Mouse (Mus musculus) forebrain, embryonic 15.5 days (tissue): Measurements from ENCODE around the gene Selenow. TPM values are rescaled to one million over a fixed set of nuclear protein-coding genes. Genes with fewer than 3 reads are reported as not detected.

Experiments used
- ATAC-seq: fragments of 200-750 bp; cut with Nextera tagmentation; replicated peaks from 2 replicates; pipeline ENCODE4 v1.8.0; 2017; ENCODE audit warnings: mild to moderate bottlenecking, moderate TSS enrichment, moderate library complexity
- H3K27ac ChIP-seq: fragments of 300-500 bp; sonication (generic); replicated peaks from 2 replicates; pipeline ENCODE4 v1.5.1; 2015; ENCODE audit warnings: mild to moderate bottlenecking, inconsistent platforms
- H3K27me3 ChIP-seq: fragments of 300-500 bp; sonication (generic); 2 replicates; pipeline ENCODE4 v1.6.1; 2015; ENCODE audit warnings: inconsistent platforms
- H3K36me3 ChIP-seq: fragments of 300-500 bp; sonication (generic); 2 replicates; pipeline ENCODE4 v1.6.1; 2015; ENCODE audit warnings: mild to moderate bottlenecking, inconsistent platforms
- H3K4me1 ChIP-seq: fragments of 300-500 bp; sonication (generic); 2 replicates; pipeline ENCODE4 v1.6.1; 2015; ENCODE audit warnings: inconsistent platforms
- H3K4me2 ChIP-seq: fragments of 300-500 bp; sonication (generic); replicated peaks from 2 replicates; pipeline ENCODE4 v1.6.1; 2015; ENCODE audit warnings: mild to moderate bottlenecking, inconsistent platforms
- H3K4me3 ChIP-seq: fragments of 300-500 bp; sonication (generic); 2 replicates; pipeline ENCODE4 v1.5.1; 2015; ENCODE audit warnings: mild to moderate bottlenecking, inconsistent platforms
- H3K9ac ChIP-seq: fragments of 300-500 bp; sonication (generic); replicated peaks from 2 replicates; pipeline ENCODE4 v1.6.1; 2015; ENCODE audit warnings: mild to moderate bottlenecking, inconsistent platforms
- H3K9me3 ChIP-seq: fragments of 300-500 bp; sonication (generic); 2 replicates; pipeline ENCODE4 v1.6.1; 2016; ENCODE audit warnings: inconsistent platforms
- WGBS: fragments of 180-500 bp; shearing (Covaris S2); methylation state at CpG from one replicate; pipeline ENCODE4 v1.1.7; 2015; ENCODE audit warnings: mixed read lengths; 5-methylcytosine and 5-hydroxymethylcytosine counted together
- polyA plus RNA-seq: library from polyadenylated mRNA; unstranded; fragments of >200 nt; fragmentation: Nextera tagmentation; extraction: Ambion mirVana; gene quantifications from 2 replicates; pipeline ENCODE4 v1.2.1, GENCODE M21; 2015

Selenow gene
- polyA plus RNA-seq, result 1,503 and 1,574 TPM in 2 replicates

- Histone ChIP-seq H3K4me2 (peak within 1 kb of the TSS; percentile 87), H3K9ac (peak within 1 kb of the TSS; percentile 71), H3K9me3 (no peaks in the 10 kb centered on the region), H3K27me3 (no peaks in the 10 kb centered on the region), H3K4me1 (peaks cover 26% of the 10 kb centered on the region), H3K27ac (peak within 1 kb of the TSS; percentile 84), H3K36me3 (peaks cover 26% of the 10 kb centered on the region), H3K4me3 (peak within 1 kb of the TSS; percentile 89)
- under 1% methylated on average over 33 of the region's 33 CpGs for WGBS
- ATAC-seq, result peak; percentile 96
Measured at GRCm38 (mm10) chr7:15922220-15922773, at the start of gene Selenow. Gene Selenow (minus strand): TSS chr7:15922402.

DNA sequence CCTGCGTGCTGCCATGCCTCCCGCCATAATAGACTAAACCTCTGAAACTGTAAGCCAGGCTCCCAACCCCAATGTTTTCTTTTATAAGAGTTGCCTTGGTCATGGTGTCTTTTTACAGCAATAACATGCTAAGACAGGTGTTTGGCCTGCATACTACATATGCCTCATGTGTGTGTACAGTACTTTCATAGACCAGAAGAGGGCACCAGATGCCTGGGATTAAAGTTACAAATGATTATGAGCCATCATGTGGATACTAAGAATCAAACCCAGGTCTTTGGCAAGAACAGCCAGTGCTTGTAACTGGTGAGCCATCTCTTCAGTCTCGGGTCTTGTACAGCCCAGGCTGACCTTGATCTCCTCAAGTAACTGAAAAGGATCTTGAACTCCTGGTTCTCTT lies 47.5 kb upstream of the Selenow start:
- no peak for ATAC-seq
- H3K4me2 ChIP-seq, result no peak overlapping the region
- H3K4me1 ChIP-seq, result peaks cover 4% of the 10 kb centered on the region; the same call in 1 of the 2 replicates
- H3K9me3 ChIP-seq, result no peaks in the 10 kb centered on the region
- peaks cover 36% of the 10 kb centered on the region for H3K36me3 ChIP-seq
- no peaks in the 10 kb centered on the region for H3K27me3 ChIP-seq
- no peak overlapping the region for H3K9ac ChIP-seq
- H3K27ac ChIP-seq, result no peak overlapping the region
- WGBS, result 87% methylated on average over 3 of the region's 3 CpGs
- no peak overlapping the region for H3K4me3 ChIP-seq

DNA sequence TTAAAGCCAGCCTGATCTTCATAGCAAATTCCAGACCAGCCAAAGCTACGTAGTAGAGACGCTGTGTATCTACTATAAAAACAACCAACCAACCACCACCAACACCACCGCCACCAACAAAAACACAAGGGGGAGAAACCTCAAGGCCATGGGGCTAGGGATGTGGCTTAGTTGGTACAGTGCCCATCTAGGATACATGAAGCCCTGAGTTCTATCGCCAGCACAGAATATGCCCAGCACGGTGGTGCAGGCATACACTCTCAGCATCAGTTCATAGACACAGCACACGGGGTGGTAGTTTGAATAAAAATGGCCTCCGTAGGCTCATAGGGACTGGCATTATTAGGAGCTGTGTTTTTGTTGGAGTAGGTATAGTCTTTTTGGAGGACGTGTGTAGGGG lies 46.1 kb upstream of the Selenow start:
- ATAC-seq, result no peak
- peaks cover 4% of the 10 kb centered on the region; the same call in 1 of the 2 replicates for H3K4me1 ChIP-seq
- 89% methylated on average over 8 of the region's 8 CpGs for WGBS
- peaks cover 26% of the 10 kb centered on the region for H3K36me3 ChIP-seq
- H3K27me3 ChIP-seq, result no peaks in the 10 kb centered on the region
- H3K4me3 ChIP-seq, result no peak overlapping the region
- no peak overlapping the region for H3K4me2 ChIP-seq
- no peak overlapping the region for H3K9ac ChIP-seq
- no peaks in the 10 kb centered on the region for H3K9me3 ChIP-seq
- no peak overlapping the region for H3K27ac ChIP-seq

GRCm38 (mm10) chr7:15967312-15967711 lies 45.1 kb upstream of the Selenow start, which contains the start of gene Ehd2:
Gene Ehd2 (minus strand): TSS chr7:15967567.
- H3K4me1 ChIP-seq, result peaks cover 10% of the 10 kb centered on the region
- no peak within 1 kb of the TSS for H3K27ac ChIP-seq
- H3K4me3 ChIP-seq, result peak within 1 kb of the TSS; percentile 31
- no peaks in the 10 kb centered on the region for H3K27me3 ChIP-seq
- H3K4me2 ChIP-seq, result peak within 1 kb of the TSS; percentile 43
- peak; percentile 75 for ATAC-seq
- peaks cover 19% of the 10 kb centered on the region for H3K36me3 ChIP-seq
- WGBS, result 0% methylated on average over 22 of the region's 22 CpGs
- H3K9me3 ChIP-seq, result no peaks in the 10 kb centered on the region
- H3K9ac ChIP-seq, result no peak within 1 kb of the TSS

GRCm38 (mm10) chr7:15966489-15966888 lies 44.3 kb upstream of the Selenow start:
- Histone ChIP-seq H3K27ac (no peak overlapping the region), H3K9ac (no peak overlapping the region), H3K4me2 (no peak overlapping the region), H3K36me3 (peaks cover 11% of the 10 kb centered on the region), H3K4me3 (no peak overlapping the region), H3K4me1 (peaks cover 16% of the 10 kb centered on the region), H3K27me3 (no peaks in the 10 kb centered on the region), H3K9me3 (no peaks in the 10 kb centered on the region)
- ATAC-seq, result no peak
- WGBS, result 83% methylated on average over 3 of the region's 3 CpGs

DNA sequence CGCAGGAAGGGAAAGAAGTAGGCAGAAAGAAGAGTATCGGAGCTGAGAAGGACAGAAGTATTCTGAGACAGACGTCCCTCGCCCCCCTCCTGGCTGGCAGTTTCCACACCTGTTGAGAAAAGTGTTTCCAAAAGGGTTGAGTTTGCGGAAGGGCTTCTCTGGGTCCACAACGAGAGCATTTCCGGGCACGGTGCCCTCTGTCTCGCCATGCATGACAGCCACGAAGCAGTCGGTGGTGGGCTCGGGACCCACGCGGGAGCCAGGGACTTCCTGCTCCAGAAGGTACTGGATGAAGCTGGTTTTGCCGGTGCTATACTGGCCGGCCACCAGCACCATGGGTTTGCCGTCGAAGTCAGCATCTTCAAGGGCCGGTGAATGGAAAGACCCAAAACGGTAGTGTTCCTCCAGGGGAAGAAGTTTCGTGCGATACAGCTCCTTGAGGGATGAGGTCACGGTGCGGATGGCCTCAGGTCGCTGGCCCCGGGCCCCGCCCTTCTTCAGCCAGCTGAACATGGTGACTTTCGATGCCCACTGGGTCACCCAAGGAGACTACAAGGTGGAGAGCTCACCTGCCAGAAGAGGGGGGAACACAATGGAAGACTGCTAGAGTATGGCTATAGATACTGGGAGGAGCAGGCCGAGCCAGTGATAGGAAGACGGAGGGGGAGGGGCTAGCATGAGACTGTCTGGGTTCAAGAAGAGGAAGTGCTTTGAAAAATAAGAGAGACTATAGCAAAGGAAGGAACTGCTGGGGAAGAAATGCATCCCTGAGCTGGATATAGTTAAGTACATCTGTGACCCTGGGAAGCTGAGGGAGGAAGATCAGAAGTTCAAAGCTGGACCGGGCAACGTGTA lies 41.8 kb upstream of the Selenow start:
- H3K9ac ChIP-seq, result no peak overlapping the region
- no peak overlapping the region for H3K27ac ChIP-seq
- no peak overlapping the region for H3K4me3 ChIP-seq
- WGBS, result 90% methylated on average over 32 of the region's 32 CpGs
- no peaks in the 10 kb centered on the region for H3K27me3 ChIP-seq
- no peak for ATAC-seq
- H3K9me3 ChIP-seq, result no peaks in the 10 kb centered on the region
- H3K36me3 ChIP-seq, result no peaks in the 10 kb centered on the region
- H3K4me1 ChIP-seq, result peaks cover 19% of the 10 kb centered on the region
- no peak overlapping the region for H3K4me2 ChIP-seq

- WGBS, result 36% methylated on average over 12 of the region's 12 CpGs
- Histone ChIP-seq H3K36me3 (no peaks in the 10 kb centered on the region), H3K9me3 (no peaks in the 10 kb centered on the region), H3K4me1 (peaks cover 18% of the 10 kb centered on the region), H3K9ac (no peak overlapping the region), H3K27me3 (no peaks in the 10 kb centered on the region), H3K4me2 (no peak overlapping the region), H3K27ac (peak overlapping the region; percentile 19; the same call in 1 of the 2 replicates), H3K4me3 (no peak overlapping the region)
- ATAC-seq, result peak; percentile 55
Measured at GRCm38 (mm10) chr7:15962311-15963288, 40.4 kb upstream of the Selenow start.

DNA sequence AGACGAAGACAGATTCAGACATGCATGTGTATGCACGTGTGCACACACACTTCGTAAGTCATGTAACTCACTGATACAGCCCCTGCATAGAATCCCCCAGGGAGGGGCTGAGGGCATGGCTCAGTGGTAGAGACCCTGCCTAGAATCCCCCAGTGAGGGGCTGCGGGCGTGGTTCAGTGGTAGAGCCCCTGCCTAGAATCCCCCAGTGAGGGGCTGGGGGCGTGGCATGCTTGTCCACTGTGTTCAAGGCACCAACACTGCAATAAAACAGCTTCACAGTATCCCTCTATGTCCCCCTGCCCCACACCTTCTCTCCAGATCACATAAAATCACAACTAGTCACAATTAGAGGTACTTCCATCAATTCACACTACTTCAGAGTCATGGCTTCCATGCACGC lies 39.6 kb upstream of the Selenow start:
- H3K4me2 ChIP-seq, result no peak overlapping the region
- H3K4me3 ChIP-seq, result no peak overlapping the region
- WGBS, result 88% methylated on average over 7 of the region's 7 CpGs
- no peaks in the 10 kb centered on the region for H3K27me3 ChIP-seq
- H3K9ac ChIP-seq, result no peak overlapping the region
- H3K27ac ChIP-seq, result no peak overlapping the region
- no peak for ATAC-seq
- no peaks in the 10 kb centered on the region for H3K9me3 ChIP-seq
- H3K36me3 ChIP-seq, result no peaks in the 10 kb centered on the region
- H3K4me1 ChIP-seq, result peaks cover 15% of the 10 kb centered on the region

DNA sequence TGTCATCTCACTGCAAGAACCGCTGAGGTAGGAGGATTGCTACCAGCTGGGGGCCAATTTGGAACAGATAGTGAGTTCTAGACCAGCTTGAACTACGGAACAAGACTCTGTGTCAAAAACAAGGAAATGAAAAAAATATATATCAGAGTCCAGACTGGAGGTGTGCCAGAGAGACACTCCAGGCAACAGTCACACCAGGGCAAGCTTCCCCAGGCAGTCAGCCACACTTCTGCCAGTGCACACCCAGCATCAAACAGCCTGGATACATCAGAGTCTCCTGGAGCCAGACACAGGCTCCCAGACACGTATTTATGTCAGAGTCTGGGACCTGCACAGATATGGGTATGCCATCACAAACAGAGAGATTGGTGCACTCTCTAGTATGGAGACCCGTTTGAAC lies 39.0 kb upstream of the Selenow start:
- WGBS, result 61% methylated on average over 4 of the region's 4 CpGs
- ATAC-seq, result no peak

GRCm38 (mm10) chr7:15960691-15961090 lies 38.5 kb upstream of the Selenow start:
- ATAC-seq, result no peak
- H3K9me3 ChIP-seq, result no peaks in the 10 kb centered on the region
- H3K4me3 ChIP-seq, result no peak overlapping the region
- H3K4me1 ChIP-seq, result peaks cover 15% of the 10 kb centered on the region
- no peak overlapping the region for H3K27ac ChIP-seq
- 42% methylated on average over 4 of the region's 4 CpGs for WGBS
- no peaks in the 10 kb centered on the region for H3K36me3 ChIP-seq
- H3K27me3 ChIP-seq, result no peaks in the 10 kb centered on the region
- H3K4me2 ChIP-seq, result no peak overlapping the region
- no peak overlapping the region for H3K9ac ChIP-seq

More for the DNA sequence above, 39.0 kb upstream of the Selenow start:
- Histone ChIP-seq H3K9me3 (no peaks in the 10 kb centered on the region), H3K4me3 (no peak overlapping the region), H3K27me3 (no peaks in the 10 kb centered on the region), H3K9ac (no peak overlapping the region), H3K4me1 (peaks cover 15% of the 10 kb centered on the region), H3K4me2 (no peak overlapping the region), H3K36me3 (no peaks in the 10 kb centered on the region), H3K27ac (no peak overlapping the region)

- Histone ChIP-seq H3K27me3 (no peaks in the 10 kb centered on the region), H3K4me3 (no peak overlapping the region), H3K9me3 (no peaks in the 10 kb centered on the region), H3K4me1 (no peaks in the 10 kb centered on the region), H3K36me3 (no peaks in the 10 kb centered on the region), H3K9ac (no peak overlapping the region), H3K4me2 (no peak overlapping the region), H3K27ac (no peak overlapping the region)
- 81% methylated on average over 5 of the region's 5 CpGs for WGBS
- ATAC-seq, result no peak
Measured at GRCm38 (mm10) chr7:15956143-15956542, 33.9 kb upstream of the Selenow start.
